Mouse (Mus musculus) B cell, adult 2 months (primary cell): ENCODE results near the gene Src.
A peak's percentile ranks its signal among the peaks of the same experiment; 100 is the strongest.
"Not testable (repeated sequence)": the region's sequence is repeated elsewhere in the genome, so short reads cannot be mapped to it uniquely, and the experiment has no call there.

Source experiments
- DNase-seq, 2 experiments: peaks; one replicate each; pipeline ENCODE4 v3.0.0; 2022

Src gene

DNA sequence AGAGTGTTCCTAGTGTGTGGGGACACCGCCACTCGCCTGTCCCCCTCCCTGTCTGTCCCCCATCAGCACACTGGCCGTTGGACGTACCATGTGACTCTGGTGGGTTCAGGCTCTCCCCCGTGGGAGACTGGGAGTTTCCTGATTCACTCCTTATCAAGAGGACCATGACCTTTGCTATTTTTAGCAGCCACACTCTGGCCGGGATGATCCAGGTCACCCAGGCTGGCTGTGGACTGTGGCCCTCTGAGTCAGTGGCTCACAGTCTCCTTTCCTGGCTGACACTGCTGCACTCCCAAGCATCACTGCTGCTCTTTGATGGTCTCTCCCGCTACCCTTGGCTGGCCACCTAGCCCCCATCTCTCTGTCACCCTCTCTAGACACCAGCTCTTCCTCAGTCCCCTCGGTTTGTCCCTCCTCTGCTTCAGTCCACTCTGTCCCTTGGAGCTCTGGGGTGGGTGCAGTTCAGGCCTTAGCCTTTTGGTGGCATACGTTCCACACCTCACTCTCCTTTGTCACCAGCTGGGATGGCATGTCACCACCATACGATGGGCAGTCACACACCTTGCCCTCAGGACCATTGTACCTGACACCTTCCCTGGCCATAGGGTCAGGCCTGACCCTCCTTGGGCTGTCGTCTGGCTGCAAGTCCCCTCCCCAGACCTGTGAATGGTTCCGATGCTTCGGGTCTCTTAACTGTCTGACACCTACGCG lies 61.8 kb downstream of the Src start:
- no peak for DNase-seq

GRCm38 (mm10) chr2:157482729-157483128 lies 64.5 kb downstream of the Src start:
- no peak for DNase-seq

- not testable (repeated sequence) for DNase-seq
Measured at GRCm38 (mm10) chr2:157486559-157486958, 68.3 kb downstream of the Src start.

DNA sequence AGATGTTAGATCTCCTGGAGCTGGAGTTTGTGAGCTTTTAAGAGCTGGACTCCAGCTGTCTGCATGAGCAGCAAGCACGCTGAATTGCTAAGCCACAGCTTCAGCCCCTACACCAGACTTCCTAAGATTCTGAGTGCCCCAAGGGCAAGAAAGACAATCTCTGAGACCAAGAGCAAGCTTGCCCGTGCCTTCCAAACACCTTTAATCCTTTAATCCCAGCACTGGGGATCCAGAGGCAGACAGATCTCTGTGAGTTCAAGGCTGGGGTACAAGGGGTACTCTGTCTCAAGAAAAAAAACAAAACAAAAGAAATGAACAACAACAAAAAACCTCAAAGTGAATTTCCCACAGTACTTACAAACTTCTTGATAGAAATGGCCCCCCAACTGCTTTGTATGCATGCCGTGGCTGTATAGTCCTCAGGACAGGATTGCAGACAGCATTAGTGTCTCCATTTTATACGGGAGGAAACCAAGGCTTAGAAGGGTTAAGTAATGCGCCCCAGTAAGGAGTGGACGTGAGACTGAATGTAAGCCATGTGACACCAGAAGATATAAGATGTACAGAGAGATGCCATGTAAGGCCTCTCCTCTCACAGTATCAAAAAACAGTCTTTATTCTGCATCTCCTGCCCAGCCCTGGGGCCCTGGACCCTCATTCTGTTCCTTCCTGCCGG lies 68.9 kb downstream of the Src start:
- no peak for DNase-seq

GRCm38 (mm10) chr2:157487733-157488175 lies 69.5 kb downstream of the Src start:
- no peak for DNase-seq

- no peak for DNase-seq
Measured at GRCm38 (mm10) chr2:157493240-157493639, 75.0 kb downstream of the Src start.

DNA sequence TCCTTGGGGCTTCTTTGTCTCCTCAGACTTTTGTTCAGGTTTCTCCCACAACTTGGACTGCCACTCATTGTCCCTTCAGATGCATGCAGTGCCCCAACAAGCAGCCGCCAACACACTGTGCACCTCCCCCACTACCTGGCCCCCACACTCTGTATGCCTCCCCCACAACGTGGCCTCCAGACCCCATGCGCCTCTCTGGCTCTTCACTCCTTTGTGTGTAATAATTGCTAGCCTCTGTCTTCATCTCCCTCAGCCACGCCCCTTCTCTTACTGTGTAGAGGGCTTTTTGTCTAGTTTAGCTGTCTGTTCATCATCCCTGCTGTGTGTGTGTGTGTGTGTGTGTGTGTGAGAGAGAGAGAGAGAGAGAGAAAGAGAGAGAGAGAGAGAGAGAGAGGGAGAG lies 80.3 kb downstream of the Src start:
- DNase-seq = no peak

GRCm38 (mm10) chr2:157500364-157500763 lies 82.1 kb downstream of the Src start:
- peak; percentile 9 to 26 for DNase-seq

DNA sequence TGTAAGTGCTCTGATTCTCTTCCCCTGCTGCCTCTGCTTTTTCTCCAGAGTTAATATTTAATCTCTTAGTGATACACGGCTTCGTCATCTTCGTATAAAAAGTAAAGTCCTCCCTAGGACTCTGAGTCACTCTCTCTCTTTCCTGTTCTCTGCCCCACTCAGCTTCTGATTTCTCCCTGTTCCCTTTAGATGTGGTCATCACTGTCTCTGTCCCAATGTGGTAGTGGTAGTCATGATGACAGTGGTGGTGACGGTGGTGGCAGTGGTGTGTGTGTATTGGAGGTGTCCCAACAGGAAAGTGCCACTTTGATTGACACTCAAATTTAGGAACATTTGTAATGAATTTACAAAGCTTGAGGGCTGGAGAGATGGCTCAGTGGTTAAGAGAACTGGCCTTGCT lies 83.1 kb downstream of the Src start:
- DNase-seq = no peak

GRCm38 (mm10) chr2:157506779-157507178 lies 88.5 kb downstream of the Src start:
- DNase-seq = no peak

- DNase-seq = no peak
Measured at GRCm38 (mm10) chr2:157509182-157509581, 90.9 kb downstream of the Src start.

DNA sequence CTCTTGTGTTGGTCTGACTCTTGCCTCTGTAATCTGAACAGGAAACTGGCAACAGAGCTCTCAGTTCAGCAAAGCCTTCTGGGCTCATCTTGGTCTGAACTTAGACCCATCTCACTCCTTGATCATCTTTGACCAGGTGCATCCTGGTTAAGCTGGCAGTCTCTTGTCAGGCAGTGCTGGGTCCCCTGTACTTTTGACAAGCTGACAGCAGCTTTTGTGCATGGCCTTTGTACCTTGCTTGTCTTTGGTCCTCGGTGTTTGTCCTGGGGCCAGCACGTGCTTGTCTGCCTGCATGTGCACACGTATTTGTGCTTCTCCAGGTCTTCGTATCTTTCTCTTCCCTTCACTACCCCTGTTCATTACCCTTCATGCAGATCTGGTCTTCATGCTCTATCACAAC lies 91.8 kb downstream of the Src start:
- no peak for DNase-seq

- DNase-seq = no peak
Measured at GRCm38 (mm10) chr2:157512859-157513258, 94.6 kb downstream of the Src start.

DNA sequence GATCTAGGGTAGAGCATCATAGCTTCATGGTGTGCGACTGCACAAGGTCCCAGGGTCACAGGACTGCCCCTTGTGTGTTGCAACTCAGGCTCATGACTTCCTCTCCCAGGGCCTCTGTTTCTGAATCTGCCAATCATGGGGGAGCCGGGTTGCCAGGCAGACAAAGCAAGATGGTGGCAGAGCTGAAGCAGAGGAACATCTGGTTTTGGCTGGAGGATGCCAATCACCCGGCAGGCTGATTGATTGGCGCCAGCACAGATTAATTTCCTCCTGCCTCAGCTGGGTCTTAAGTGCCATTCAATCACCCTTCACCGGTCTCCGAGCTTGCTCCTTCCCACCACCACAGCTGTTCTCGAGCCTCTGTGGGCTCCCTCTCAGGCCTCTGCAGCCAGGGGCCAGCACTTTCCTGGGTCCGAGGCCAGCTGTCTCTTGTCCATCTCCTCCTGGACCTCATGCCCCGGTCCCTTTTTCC lies 95.5 kb downstream of the Src start:
- DNase-seq = no peak

DNA sequence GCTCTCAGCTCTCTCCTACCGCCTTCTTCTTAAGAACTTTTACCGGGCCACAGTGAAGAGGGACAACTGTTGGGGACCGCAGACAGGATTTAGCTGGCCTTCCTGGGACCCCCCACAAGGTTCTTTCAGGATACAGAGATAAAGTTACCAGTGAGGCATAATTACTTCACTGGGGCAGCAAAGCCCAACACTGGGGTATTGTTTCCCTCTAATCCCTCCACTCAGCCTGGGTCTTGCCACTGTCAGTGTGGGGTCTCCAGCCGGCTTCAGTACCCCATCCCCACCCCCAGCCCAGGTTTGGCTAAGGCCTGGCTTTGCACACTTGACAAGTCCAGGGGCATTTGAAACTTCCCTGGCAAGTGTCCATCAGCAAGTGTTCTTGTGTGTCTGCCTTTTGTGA lies 96.1 kb downstream of the Src start:
- DNase-seq = no peak

GRCm38 (mm10) chr2:157517526-157517925 lies 99.3 kb downstream of the Src start:
- no peak for DNase-seq

DNA sequence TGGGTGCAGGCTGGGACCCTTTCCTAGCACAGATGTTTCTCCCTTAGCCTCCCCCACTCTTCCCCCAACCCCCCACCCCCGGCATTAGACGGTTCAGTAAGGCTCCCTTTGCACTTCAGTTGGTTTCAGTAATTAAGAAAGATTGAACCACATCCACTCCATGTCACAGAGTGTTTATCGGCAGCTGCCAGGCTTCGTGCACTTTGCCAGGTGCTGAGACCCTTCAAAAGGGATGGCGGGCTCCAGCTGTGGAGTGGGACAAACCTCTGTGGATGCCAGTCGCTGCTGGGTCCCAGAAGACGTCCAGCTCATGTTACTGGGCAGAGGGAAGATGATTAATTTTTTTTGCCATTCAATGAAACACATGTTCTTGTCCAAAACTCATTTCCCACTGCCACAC lies 100.2 kb downstream of the Src start:
- no peak for DNase-seq

DNA sequence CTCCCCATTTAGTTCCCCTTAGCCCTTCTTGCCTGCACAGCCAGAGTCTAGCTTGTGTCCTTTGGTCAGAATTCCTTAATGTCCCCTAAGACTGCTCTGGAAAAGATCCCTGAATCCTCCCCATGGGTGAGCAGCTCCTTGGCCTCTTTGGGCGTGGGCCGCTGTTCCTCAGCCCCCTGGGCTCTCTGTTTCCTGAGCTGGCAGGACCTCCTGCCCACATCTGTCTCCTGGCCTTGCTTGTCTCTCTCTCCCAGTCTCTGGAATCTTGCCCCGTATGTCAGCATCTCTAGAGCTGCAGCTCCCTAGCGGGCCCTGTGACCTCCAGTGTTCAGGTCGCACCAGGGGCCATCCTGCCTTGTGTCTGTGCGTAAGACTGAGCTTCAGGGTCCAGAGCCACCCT lies 101.2 kb downstream of the Src start:
- DNase-seq = no peak

DNA sequence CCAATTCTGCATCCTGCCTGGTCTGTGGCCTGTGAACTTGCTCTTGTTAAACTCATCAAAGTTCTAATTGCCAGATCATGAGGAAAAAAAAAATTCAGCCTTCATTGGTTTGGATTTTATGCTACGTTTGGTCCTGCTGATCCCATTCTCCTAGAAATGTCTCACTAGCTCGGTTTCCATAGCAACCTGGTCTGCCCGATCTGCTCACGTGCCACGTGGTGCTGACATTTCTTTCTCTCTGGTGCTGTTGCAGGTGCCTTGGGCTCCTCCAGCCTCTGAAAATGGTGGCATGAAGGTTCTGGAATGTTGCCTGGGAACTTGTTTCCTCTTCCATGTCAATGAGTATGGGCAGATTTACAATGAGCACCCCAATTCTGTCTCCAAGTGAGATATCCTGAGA lies 102.3 kb downstream of the Src start:
- no peak for DNase-seq
